Mouse (Mus musculus) midbrain, embryonic 16.5 days (tissue): ENCODE results near the gene Lce1e. TPM values are rescaled to one million over a fixed set of nuclear protein-coding genes. Genes with fewer than 3 reads are reported as not detected.

Source experiments
- ATAC-seq: fragments of 200-750 bp; cut with Nextera tagmentation; 2 replicates; pipeline ENCODE4 v1.8.0; 2017; ENCODE audit warnings: moderate TSS enrichment
- H3K27ac ChIP-seq: fragments of 300-500 bp; sonication (generic); 2 replicates; pipeline ENCODE4 v1.5.1; 2014; ENCODE audit warnings: mild to moderate bottlenecking, low read length, mixed read lengths
- H3K27me3 ChIP-seq: fragments of 300-500 bp; sonication (generic); 2 replicates; pipeline ENCODE4 v1.6.1; 2014; ENCODE audit warnings: low read depth, low read length, mixed read lengths; ENCODE audit not compliant: control insufficient read depth, insufficient read depth
- H3K36me3 ChIP-seq: fragments of 300-500 bp; sonication (generic); 2 replicates; pipeline ENCODE4 v1.6.1; 2014; ENCODE audit warnings: mild to moderate bottlenecking, low read length, moderate library complexity, mixed read lengths; ENCODE audit not compliant: control insufficient read depth, insufficient read depth
- H3K4me1 ChIP-seq: fragments of 300-500 bp; sonication (generic); 2 replicates; pipeline ENCODE4 v1.6.1; 2014; ENCODE audit warnings: mild to moderate bottlenecking, low read length, mixed read lengths; ENCODE audit not compliant: control insufficient read depth, insufficient read depth
- H3K4me2 ChIP-seq: fragments of 300-500 bp; sonication (generic); 2 replicates; pipeline ENCODE4 v1.6.1; 2014; ENCODE audit warnings: mild to moderate bottlenecking, low read length, mixed read lengths
- H3K4me3 ChIP-seq: fragments of 300-500 bp; sonication (generic); 2 replicates; pipeline ENCODE4 v1.5.1; 2014; ENCODE audit warnings: low read depth, mild to moderate bottlenecking, low read length, moderate library complexity, mixed read lengths
- H3K9ac ChIP-seq: fragments of 300-500 bp; sonication (generic); 2 replicates; pipeline ENCODE4 v1.6.1; 2014; ENCODE audit warnings: low read depth, low read length, mixed read lengths
- H3K9me3 ChIP-seq: fragments of 300-500 bp; sonication (generic); replicated peaks from 2 replicates; pipeline ENCODE4 v1.6.1; 2014; ENCODE audit warnings: mild to moderate bottlenecking, low read length, mixed read lengths; ENCODE audit not compliant: control insufficient read depth, poor library complexity, severe bottlenecking
- WGBS: fragments of 180-500 bp; shearing (Covaris S2); extraction: QIAGEN DNeasy Blood & Tissue Kit; methylation state at CpG from one replicate; pipeline ENCODE4 v1.1.7; 2014; 5-methylcytosine and 5-hydroxymethylcytosine counted together
- polyA plus RNA-seq: library from polyadenylated mRNA; unstranded; fragments of >200 nt; fragmentation: Nextera tagmentation; extraction: Ambion mirVana; gene quantifications from 2 replicates; pipeline ENCODE4 v1.2.1, GENCODE M21; 2015

Lce1e gene
- polyA plus RNA-seq, 1 experiment from 2014 or later = not detected

- no peak within 1 kb of the TSS for H3K4me2 ChIP-seq
- H3K9me3 ChIP-seq = no peaks in the 10 kb centered on the region
- no peak for ATAC-seq
- H3K4me3 ChIP-seq = no peak within 1 kb of the TSS
- no peaks in the 10 kb centered on the region for H3K4me1 ChIP-seq
- H3K27me3 ChIP-seq = no peaks in the 10 kb centered on the region
- H3K36me3 ChIP-seq = no peaks in the 10 kb centered on the region
- 80% methylated on average over 2 of the region's 2 CpGs for WGBS
- no peak within 1 kb of the TSS for H3K9ac ChIP-seq
- no peak within 1 kb of the TSS for H3K27ac ChIP-seq
These were observed 21.8 kb downstream of the Lce1e start, which contains the start of gene Lce1d for GRCm38 (mm10) chr3:92687110-92687509. Lce1d (minus strand) TSS chr3:92687210.

DNA sequence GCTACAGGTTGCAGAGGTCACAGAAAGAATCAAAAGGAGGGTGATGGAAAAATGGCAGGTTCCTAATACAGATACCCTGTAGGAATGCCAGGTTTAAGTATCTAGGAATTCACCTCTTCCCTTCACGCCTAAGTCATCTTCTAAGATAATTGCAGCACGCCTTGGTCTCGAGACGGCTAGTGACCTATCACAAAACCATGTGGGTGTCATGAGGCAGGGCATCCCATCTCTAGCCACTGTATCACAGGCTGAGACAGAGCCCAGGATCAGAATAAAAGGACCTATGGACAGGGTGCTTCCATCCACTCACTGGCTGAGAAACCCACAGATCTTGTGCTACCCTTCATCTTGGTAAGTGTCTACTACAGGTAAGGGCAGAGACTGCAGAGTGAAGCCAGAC is 29.9 kb downstream of the Lce1e start, which contains the start of gene Lce1c:
Lce1c (plus strand) TSS at position 301 of the 400 bp plus-strand sequence.
- Histone ChIP-seq H3K9ac (no peak within 1 kb of the TSS), H3K4me2 (no peak within 1 kb of the TSS), H3K4me3 (no peak within 1 kb of the TSS), H3K27ac (no peak within 1 kb of the TSS), H3K4me1 (no peaks in the 10 kb centered on the region), H3K36me3 (no peaks in the 10 kb centered on the region), H3K9me3 (no peaks in the 10 kb centered on the region), H3K27me3 (no peaks in the 10 kb centered on the region)
- ATAC-seq = no peak
- 91% methylated on average over 4 of the region's 4 CpGs for WGBS

- ATAC-seq = no peak
- Histone ChIP-seq H3K4me2 (no peak within 1 kb of the TSS), H3K9me3 (no peaks in the 10 kb centered on the region), H3K9ac (no peak within 1 kb of the TSS), H3K27ac (no peak within 1 kb of the TSS), H3K4me3 (no peak within 1 kb of the TSS), H3K27me3 (no peaks in the 10 kb centered on the region), H3K36me3 (no peaks in the 10 kb centered on the region), H3K4me1 (no peaks in the 10 kb centered on the region)
These were observed 38.7 kb downstream of the Lce1e start, which contains the start of gene Lce1a2 for GRCm38 (mm10) chr3:92670215-92670614. Lce1a2 (minus strand) TSS chr3:92670315.

Other genes with a start within 250 kb of the Lce1e start
- 0.24 TPM in 1 of 2 replicates, not detected in the other for gene Sprr1a, start 223.2 kb downstream of the Lce1e start, polyA plus RNA-seq
- not detected in 2 replicates for gene Sprr4, start 208.6 kb downstream of the Lce1e start, polyA plus RNA-seq
- not detected in 2 replicates for gene 2310046K23Rik, start 174.6 kb downstream of the Lce1e start, polyA plus RNA-seq
- not detected in 2 replicates for gene Ivl, start 135.3 kb downstream of the Lce1e start, polyA plus RNA-seq
- not detected in 2 replicates for gene Smcp, start 120.1 kb downstream of the Lce1e start, polyA plus RNA-seq
- gene 2210017I01Rik, start 101.6 kb downstream of the Lce1e start, polyA plus RNA-seq = not detected in 2 replicates
- not detected in 2 replicates for gene Lce6a, start 87.4 kb downstream of the Lce1e start, polyA plus RNA-seq
- not detected in 2 replicates for gene Lce1a1, start 60.8 kb downstream of the Lce1e start, polyA plus RNA-seq
- gene Lce1b, start 52.1 kb downstream of the Lce1e start, polyA plus RNA-seq = not detected in 2 replicates
- gene Lce1a2, start 38.8 kb downstream of the Lce1e start, polyA plus RNA-seq = not detected in 2 replicates
- not detected in 2 replicates for gene Lce1c, start 29.8 kb downstream of the Lce1e start, polyA plus RNA-seq
- not detected in 2 replicates for gene Lce1d, start 21.9 kb downstream of the Lce1e start, polyA plus RNA-seq
- not detected in 2 replicates for gene Lce1f, start 11.3 kb upstream of the Lce1e start, polyA plus RNA-seq
- not detected in 2 replicates for gene Gm38119, start 30.0 kb upstream of the Lce1e start, polyA plus RNA-seq
- not detected in 2 replicates for gene Lce1g, start 43.3 kb upstream of the Lce1e start, polyA plus RNA-seq
- gene Lce1h, start 56.0 kb upstream of the Lce1e start, polyA plus RNA-seq = not detected in 2 replicates
- gene Lce1i, start 69.8 kb upstream of the Lce1e start, polyA plus RNA-seq = not detected in 2 replicates
- not detected in 2 replicates for gene Lce1j, start 81.4 kb upstream of the Lce1e start, polyA plus RNA-seq
- not detected in 2 replicates for gene Lce1k, start 98.8 kb upstream of the Lce1e start, polyA plus RNA-seq
- gene Kprp, start 118.2 kb upstream of the Lce1e start, polyA plus RNA-seq = not detected in 2 replicates
- gene Lce1l, start 142.2 kb upstream of the Lce1e start, polyA plus RNA-seq = not detected in 2 replicates
- gene 2310050C09Rik, start 161.1 kb upstream of the Lce1e start, polyA plus RNA-seq = not detected in 2 replicates
- not detected in 2 replicates for gene Lce3a, start 217.2 kb upstream of the Lce1e start, polyA plus RNA-seq
- not detected in 2 replicates for gene Lce3b, start 223.9 kb upstream of the Lce1e start, polyA plus RNA-seq
- gene Lce3c, start 235.4 kb upstream of the Lce1e start, polyA plus RNA-seq = not detected in 2 replicates
- gene Lce3d, start 248.3 kb upstream of the Lce1e start, polyA plus RNA-seq = not detected in 2 replicates